Mouse (Mus musculus) hindbrain, embryonic 16.5 days (tissue): ENCODE measurements at regions not wholly inside any gene's neighbourhood (a gene's known extent, or its start where the extent isn't known, plus 50 kb on each side); places are given as distances from the start of the nearest gene placed in this dataset.

Experiments used
- ATAC-seq: fragments of 200-750 bp; cut with Nextera tagmentation; 2 replicates; pipeline ENCODE4 v1.8.0; 2017; ENCODE audit warnings: moderate TSS enrichment, moderate library complexity
- H3K27ac ChIP-seq: fragments of 300-500 bp; sonication (generic); 2 replicates; pipeline ENCODE4 v1.5.1; 2014; ENCODE audit warnings: low read depth, mild to moderate bottlenecking, control low read depth, low read length, moderate library complexity
- H3K27me3 ChIP-seq: fragments of 300-500 bp; sonication (generic); replicated peaks from 2 replicates; pipeline ENCODE4 v1.6.1; 2014; ENCODE audit warnings: low read length; ENCODE audit not compliant: control insufficient read depth, insufficient read depth
- H3K36me3 ChIP-seq: fragments of 300-500 bp; sonication (generic); 2 replicates; pipeline ENCODE4 v1.6.1; 2014; ENCODE audit warnings: mild to moderate bottlenecking, low read length, moderate library complexity, mixed read lengths; ENCODE audit not compliant: control insufficient read depth, insufficient read depth
- H3K4me1 ChIP-seq: fragments of 300-500 bp; sonication (generic); 2 replicates; pipeline ENCODE4 v1.6.1; 2014; ENCODE audit warnings: low read depth, low read length; ENCODE audit not compliant: control insufficient read depth, insufficient read depth
- H3K4me2 ChIP-seq: fragments of 300-500 bp; sonication (generic); 2 replicates; pipeline ENCODE4 v1.6.1; 2014; ENCODE audit warnings: mild to moderate bottlenecking, low read length, control low read depth, moderate library complexity
- H3K4me3 ChIP-seq: fragments of 300-500 bp; sonication (generic); 2 replicates; pipeline ENCODE4 v1.5.1; 2014; ENCODE audit warnings: mild to moderate bottlenecking, low read length, control low read depth, moderate library complexity
- H3K9ac ChIP-seq: fragments of 300-500 bp; sonication (generic); 2 replicates; pipeline ENCODE4 v1.6.1; 2014; ENCODE audit warnings: low read depth, mild to moderate bottlenecking, control low read depth, low read length, moderate library complexity
- H3K9me3 ChIP-seq: fragments of 300-500 bp; sonication (generic); 2 replicates; pipeline ENCODE4 v1.6.1; 2014; ENCODE audit warnings: mild to moderate bottlenecking, low read length, moderate library complexity; ENCODE audit not compliant: control insufficient read depth
- WGBS: fragments of 180-500 bp; shearing (Covaris S2); extraction: QIAGEN DNeasy Blood & Tissue Kit; methylation state at CpG from one replicate; pipeline ENCODE4 v1.1.7; 2014; 5-methylcytosine and 5-hydroxymethylcytosine counted together

GRCm38 (mm10) chr10:107992621-107993020 is 80.7 kb upstream of the Otogl start:
- H3K9me3 ChIP-seq: no peaks in the 10 kb centered on the region
- no peak overlapping the region for H3K27ac ChIP-seq
- H3K36me3 ChIP-seq: no peaks in the 10 kb centered on the region
- no peak overlapping the region for H3K4me3 ChIP-seq
- no peaks in the 10 kb centered on the region for H3K4me1 ChIP-seq
- H3K4me2 ChIP-seq: no peak overlapping the region
- no peaks in the 10 kb centered on the region for H3K27me3 ChIP-seq
- H3K9ac ChIP-seq: no peak overlapping the region
- WGBS: 85% methylated on average over 3 of the region's 3 CpGs
- ATAC-seq: no peak

- Histone ChIP-seq H3K36me3 (no peaks in the 10 kb centered on the region), H3K4me1 (no peaks in the 10 kb centered on the region), H3K9ac (no peak overlapping the region), H3K4me2 (no peak overlapping the region), H3K27me3 (no peaks in the 10 kb centered on the region), H3K4me3 (no peak overlapping the region), H3K27ac (no peak overlapping the region), H3K9me3 (no peaks in the 10 kb centered on the region)
- WGBS: 87% methylated on average over 3 of the region's 3 CpGs
- ATAC-seq: no peak
Observed at GRCm38 (mm10) chr10:107990557-107990956, 78.6 kb upstream of the Otogl start.

- H3K27me3 ChIP-seq: no peaks in the 10 kb centered on the region
- no peak overlapping the region for H3K4me2 ChIP-seq
- H3K36me3 ChIP-seq: no peaks in the 10 kb centered on the region
- no peak for ATAC-seq
- 92% methylated on average over 2 of the region's 2 CpGs for WGBS
- no peak overlapping the region for H3K4me3 ChIP-seq
- H3K4me1 ChIP-seq: no peaks in the 10 kb centered on the region
- H3K9me3 ChIP-seq: no peaks in the 10 kb centered on the region
- no peak overlapping the region for H3K9ac ChIP-seq
- H3K27ac ChIP-seq: no peak overlapping the region
Observed at GRCm38 (mm10) chr10:107989913-107990312, 78.0 kb upstream of the Otogl start.

- no peak overlapping the region for H3K4me3 ChIP-seq
- H3K36me3 ChIP-seq: no peaks in the 10 kb centered on the region
- H3K27ac ChIP-seq: no peak overlapping the region
- H3K4me2 ChIP-seq: no peak overlapping the region
- no peak for ATAC-seq
- no peaks in the 10 kb centered on the region for H3K27me3 ChIP-seq
- H3K9ac ChIP-seq: no peak overlapping the region
- 64% methylated on average over 5 of the region's 5 CpGs for WGBS
- H3K9me3 ChIP-seq: no peaks in the 10 kb centered on the region
- no peaks in the 10 kb centered on the region for H3K4me1 ChIP-seq
Observed at GRCm38 (mm10) chr10:107982632-107983031, 70.7 kb upstream of the Otogl start.

GRCm38 (mm10) chr10:107982082-107982481 is 70.1 kb upstream of the Otogl start:
- Histone ChIP-seq H3K9ac (no peak overlapping the region), H3K4me3 (no peak overlapping the region), H3K27ac (no peak overlapping the region), H3K36me3 (no peaks in the 10 kb centered on the region), H3K9me3 (no peaks in the 10 kb centered on the region), H3K4me2 (no peak overlapping the region), H3K4me1 (no peaks in the 10 kb centered on the region), H3K27me3 (no peaks in the 10 kb centered on the region)
- ATAC-seq: no peak
- WGBS: 93% methylated on average over 1 of the region's 1 CpGs

- Histone ChIP-seq H3K4me1 (no peaks in the 10 kb centered on the region; the same call in 1 of the 2 replicates), H3K9me3 (no peaks in the 10 kb centered on the region), H3K9ac (no peak overlapping the region), H3K4me3 (no peak overlapping the region), H3K27me3 (no peaks in the 10 kb centered on the region), H3K27ac (no peak overlapping the region), H3K4me2 (no peak overlapping the region), H3K36me3 (no peaks in the 10 kb centered on the region)
- ATAC-seq: no peak
- 98% methylated on average over 3 of the region's 3 CpGs for WGBS
Observed at GRCm38 (mm10) chr10:107976392-107976965, 64.5 kb upstream of the Otogl start.

- Histone ChIP-seq H3K4me3 (no peak overlapping the region), H3K36me3 (no peaks in the 10 kb centered on the region), H3K4me2 (no peak overlapping the region), H3K27ac (no peak overlapping the region), H3K9ac (no peak overlapping the region), H3K9me3 (no peaks in the 10 kb centered on the region), H3K27me3 (no peaks in the 10 kb centered on the region), H3K4me1 (no peaks in the 10 kb centered on the region; the same call in 1 of the 2 replicates)
- no peak for ATAC-seq
Observed at GRCm38 (mm10) chr10:107971748-107972147, 59.8 kb upstream of the Otogl start.

- H3K4me3 ChIP-seq: no peak overlapping the region
- 93% methylated on average over 11 of the region's 11 CpGs for WGBS
- no peaks in the 10 kb centered on the region for H3K36me3 ChIP-seq
- H3K4me1 ChIP-seq: no peaks in the 10 kb centered on the region; the same call in 1 of the 2 replicates
- H3K4me2 ChIP-seq: no peak overlapping the region
- no peak for ATAC-seq
- no peak overlapping the region for H3K27ac ChIP-seq
- no peak overlapping the region for H3K9ac ChIP-seq
- H3K27me3 ChIP-seq: no peaks in the 10 kb centered on the region
- H3K9me3 ChIP-seq: no peaks in the 10 kb centered on the region
Observed at GRCm38 (mm10) chr10:107966996-107967395, 55.1 kb upstream of the Otogl start.

GRCm38 (mm10) chr10:107964022-107964421 is 52.1 kb upstream of the Otogl start:
- H3K9ac ChIP-seq: no peak overlapping the region
- H3K4me1 ChIP-seq: no peaks in the 10 kb centered on the region
- H3K4me3 ChIP-seq: no peak overlapping the region
- H3K9me3 ChIP-seq: no peaks in the 10 kb centered on the region
- H3K27ac ChIP-seq: no peak overlapping the region
- H3K27me3 ChIP-seq: no peaks in the 10 kb centered on the region
- no peak for ATAC-seq
- WGBS: 81% methylated on average over 1 of the region's 1 CpGs
- H3K36me3 ChIP-seq: no peaks in the 10 kb centered on the region
- no peak overlapping the region for H3K4me2 ChIP-seq

- ATAC-seq: no peak
- H3K9me3 ChIP-seq: no peaks in the 10 kb centered on the region
- H3K9ac ChIP-seq: no peak overlapping the region
- 92% methylated on average over 3 of the region's 3 CpGs for WGBS
- H3K4me1 ChIP-seq: no peaks in the 10 kb centered on the region
- H3K36me3 ChIP-seq: no peaks in the 10 kb centered on the region
- H3K4me3 ChIP-seq: no peak overlapping the region
- H3K27ac ChIP-seq: no peak overlapping the region
- H3K27me3 ChIP-seq: no peaks in the 10 kb centered on the region
- no peak overlapping the region for H3K4me2 ChIP-seq
Observed at GRCm38 (mm10) chr10:107962130-107962529, 50.2 kb upstream of the Otogl start.
